In the genomic region with DNA sequence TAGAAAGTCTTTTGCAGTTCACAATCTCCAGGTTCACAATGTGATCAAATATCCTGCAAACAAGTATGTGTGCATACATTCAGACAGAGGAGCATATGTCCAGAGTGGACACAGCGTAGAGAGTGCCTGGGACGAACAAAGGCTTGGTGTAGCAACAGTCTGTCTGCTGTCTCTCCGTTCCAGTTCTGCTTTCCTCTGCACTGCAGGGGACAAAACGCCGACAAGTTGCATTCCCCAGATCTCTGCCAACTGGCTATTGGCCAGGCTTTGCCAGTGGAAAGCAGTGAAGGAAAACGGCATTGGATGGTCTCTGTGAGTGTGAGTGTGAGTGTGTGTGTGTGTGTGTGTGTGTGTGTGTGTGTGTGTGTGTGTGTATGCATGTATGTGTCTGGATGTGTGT, we compare ENCODE assay signal across 9 mouse cellular contexts. TPM values are rescaled to one million over a fixed set of nuclear protein-coding genes. Genes with fewer than 3 reads are reported as not detected.
DNase-seq lines count a peak whose midpoint lies in the region; ATAC-seq lines count a peak whose summit lies in the region.
"Had no signal": no experiment of that assay in that cellular context is flagged by ENCODE, and none has a peak within 500 bp of the region (broad histone marks: within the 10 kb centered on the region; RNA-seq: fewer than 3 reads in every experiment).

No protein-coding gene starts in this region.

- no peaks in the 10 kb centered on the region for H3K4me1 ChIP-seq in heart, embryonic 11.5 days (ENCODE audit: control insufficient read depth, insufficient read depth, low read length)
- no peaks in the 10 kb centered on the region for H3K4me1 ChIP-seq in midbrain, embryonic 13.5 days (replicated peaks)
- no peaks in the 10 kb centered on the region for H3K4me1 ChIP-seq in midbrain, embryonic 16.5 days (ENCODE audit: control insufficient read depth, insufficient read depth, low read length)

- H3K9me3 ChIP-seq in heart, embryonic 11.5 days (replicated peaks; ENCODE audit: control insufficient read depth, low read length) = no peaks in the 10 kb centered on the region
- H3K9me3 ChIP-seq in midbrain, embryonic 13.5 days = no peaks in the 10 kb centered on the region
- H3K9me3 ChIP-seq in midbrain, embryonic 16.5 days (replicated peaks; ENCODE audit: control insufficient read depth, low read length, poor library complexity, severe bottlenecking) = no peaks in the 10 kb centered on the region

- H3K36me3 ChIP-seq in heart, embryonic 11.5 days (ENCODE audit: control insufficient read depth, insufficient read depth, low read length) = no peaks in the 10 kb centered on the region
- H3K36me3 ChIP-seq in midbrain, embryonic 13.5 days = no peaks in the 10 kb centered on the region
- no peaks in the 10 kb centered on the region for H3K36me3 ChIP-seq in midbrain, embryonic 16.5 days (ENCODE audit: control insufficient read depth, insufficient read depth, low read length)

- H3K4me2 ChIP-seq in heart, embryonic 11.5 days = no peak overlapping the region
- no peak overlapping the region for H3K4me2 ChIP-seq in midbrain, embryonic 13.5 days (replicated peaks)
- H3K4me2 ChIP-seq in midbrain, embryonic 16.5 days (ENCODE audit: low read length) = no peak overlapping the region

- no peak overlapping the region for H3K27ac ChIP-seq in heart, embryonic 11.5 days (ENCODE audit: low read depth, low read length)
- no peak overlapping the region for H3K27ac ChIP-seq in midbrain, embryonic 13.5 days
- no peak overlapping the region for H3K27ac ChIP-seq in midbrain, embryonic 16.5 days (ENCODE audit: low read length)

- 58% methylated on average over 6 of the region's 6 CpGs for WGBS in heart, embryonic 11.5 days (ENCODE audit: insufficient replicate concordance)
- WGBS in midbrain, embryonic 13.5 days = 60% methylated on average over 6 of the region's 6 CpGs
- 60% methylated on average over 6 of the region's 6 CpGs for WGBS in midbrain, embryonic 16.5 days

- DNase-seq in heart, adult 11 months = peak; percentile 90
- DNase-seq in lung, postnatal 25 days (ENCODE audit: low spot score) = peak; percentile 21
- DNase-seq in gastrocnemius, adult 8-10 months (ENCODE audit: low spot score in 2 of 2) = no peak
- DNase-seq in natural killer cell, adult 2 months (ENCODE audit: low spot score in 2 of 2) = no peak
- DNase-seq: cerebellum, adult 11 months had no signal

- H3K9ac ChIP-seq in heart, embryonic 11.5 days (ENCODE audit: low read depth, low read length) = no peak overlapping the region
- H3K9ac ChIP-seq in midbrain, embryonic 13.5 days (replicated peaks) = no peak overlapping the region
- no peak overlapping the region for H3K9ac ChIP-seq in midbrain, embryonic 16.5 days (ENCODE audit: low read depth, low read length)

- ATAC-seq in heart, embryonic 11.5 days (replicated peaks; ENCODE audit: insufficient number of reproducible peaks, low FRiP score, low TSS enrichment) = no peak
- ATAC-seq in midbrain, embryonic 13.5 days = peak; percentile 40; the same call in 1 of the 2 replicates
- ATAC-seq in midbrain, embryonic 16.5 days = no peak
- ATAC-seq in granulocyte monocyte progenitor cell, adult 5-6 weeks (replicated peaks; ENCODE audit: poor library complexity, severe bottlenecking) = peak; percentile 60

- no peaks in the 10 kb centered on the region for H3K27me3 ChIP-seq in heart, embryonic 11.5 days (ENCODE audit: control insufficient read depth, insufficient read depth, low read length)
- H3K27me3 ChIP-seq in midbrain, embryonic 13.5 days = no peaks in the 10 kb centered on the region
- H3K27me3 ChIP-seq in midbrain, embryonic 16.5 days (ENCODE audit: control insufficient read depth, insufficient read depth, low read depth, low read length) = no peaks in the 10 kb centered on the region

- H3K4me3 ChIP-seq in heart, embryonic 11.5 days (ENCODE audit: low read depth, low read length) = no peak overlapping the region
- H3K4me3 ChIP-seq in midbrain, embryonic 13.5 days (replicated peaks) = no peak overlapping the region
- no peak overlapping the region for H3K4me3 ChIP-seq in midbrain, embryonic 16.5 days (ENCODE audit: low read depth, low read length)

RNA-seq across cellular contexts. Expression of a gene that starts 14.4 kb away (rescaled TPM):
- 370 and 406 TPM in 2 replicates for polyA plus RNA-seq in heart, embryonic 11.5 days (2014; fragmentation: Nextera tagmentation; extraction: Ambion mirVana)
- polyA plus RNA-seq in midbrain, embryonic 13.5 days (2015; fragmentation: Nextera tagmentation; extraction: Ambion mirVana) = 435 and 460 TPM in 2 replicates
- polyA plus RNA-seq in midbrain, embryonic 16.5 days (2015; fragmentation: Nextera tagmentation; extraction: Ambion mirVana) = 394 and 409 TPM in 2 replicates
- 417 and 471 TPM in 2 replicates for total RNA-seq in granulocyte monocyte progenitor cell, adult 5-6 weeks (2014; fragmentation: Nextera tagmentation)
- 523 and 552 TPM in 2 replicates for total RNA-seq in granulocyte monocyte progenitor cell, adult 5-6 weeks (2017)
- total RNA-seq in gastrocnemius, adult 8-10 months (2022) = 100 to 1,000 TPM; 140 to 152 (median 149) TPM

Comparison
In these comparisons a context has a peak if more than half of its experiments do, and no peak if none do; other contexts are left out.
1. ATAC-seq: peak in midbrain, embryonic 13.5 days (single experiment) and granulocyte monocyte progenitor cell, adult 5-6 weeks (single experiment); none in heart, embryonic 11.5 days (single experiment) and midbrain, embryonic 16.5 days (single experiment).
2. DNase-seq: peak in heart, adult 11 months (single experiment) and lung, postnatal 25 days (single experiment); none in gastrocnemius, adult 8-10 months (0 of 2) and natural killer cell, adult 2 months (0 of 2).